Mouse (Mus musculus) lung, adult 2 months (tissue): ENCODE results near the gene Ttc39d. TPM values are rescaled to one million over a fixed set of nuclear protein-coding genes. Genes with fewer than 3 reads are reported as not detected.
"Not testable (repeated sequence)": the region's sequence is repeated elsewhere in the genome, so short reads cannot be mapped to it uniquely, and the experiment has no call there.

Experiments used
- DNase-seq: peaks from one replicate; pipeline ENCODE4 v3.0.0; 2022
- H3K4me1 ChIP-seq: fragments of 200-500 bp; 2 replicates; pipeline ENCODE4 v1.6.1; 2011; ENCODE audit warnings: low read length; ENCODE audit not compliant: control insufficient read depth, insufficient read depth
- H3K4me3 ChIP-seq: fragments of 200-500 bp; replicated peaks from 2 replicates; pipeline ENCODE3; 2011; ENCODE audit warnings: low read depth, mild to moderate bottlenecking, control low read depth, low read length; ENCODE audit errors: extremely low read depth
- CTCF ChIP-seq: fragments of 200-500 bp; IDR thresholded peaks from 2 replicates; pipeline ENCODE4 v1.5.1; 2011; ENCODE audit warnings: mild to moderate bottlenecking, low read length, control low read depth; ENCODE audit not compliant: insufficient read depth
- POLR2A ChIP-seq: fragments of 200-500 bp; IDR thresholded peaks from 2 replicates; pipeline ENCODE4 v1.6.1; 2011; ENCODE audit warnings: low read depth, mild to moderate bottlenecking, control low read depth, low read length, borderline replicate concordance; ENCODE audit errors: extremely low read depth
- WGBS: fragments of 180-500 bp; shearing (Covaris S2); methylation state at CpG from one replicate; pipeline ENCODE4 v1.1.7; 2018; 5-methylcytosine and 5-hydroxymethylcytosine counted together
- polyA plus RNA-seq: library from polyadenylated mRNA; depleted of rRNA; stranded (reverse); fragments of >200 nt; gene quantifications from 2 replicates; pipeline ENCODE4 v1.2.3, GENCODE M21; 2012

Gene Ttc39d
- polyA plus RNA-seq, 1 experiment = 0.06 TPM

- 89% methylated on average over 6 of the region's 6 CpGs for WGBS
- TF ChIP-seq CTCF (no peak), POLR2A (no peak)
- Histone ChIP-seq H3K4me3 (no peak overlapping the region), H3K4me1 (no peaks in the 10 kb centered on the region; the same call in 1 of the 2 replicates)
- DNase-seq = no peak
Observed at GRCm38 (mm10) chr17:80169792-80170191, 37.5 kb upstream of the Ttc39d start.

- H3K4me3 ChIP-seq = no peak overlapping the region
- WGBS = 90% methylated on average over 7 of the region's 7 CpGs
- DNase-seq = no peak
- no peaks in the 10 kb centered on the region; the same call in 1 of the 2 replicates for H3K4me1 ChIP-seq
- TF ChIP-seq POLR2A = no peak
- TF ChIP-seq CTCF = no peak
Observed at GRCm38 (mm10) chr17:80170951-80171350, 36.3 kb upstream of the Ttc39d start.

DNA sequence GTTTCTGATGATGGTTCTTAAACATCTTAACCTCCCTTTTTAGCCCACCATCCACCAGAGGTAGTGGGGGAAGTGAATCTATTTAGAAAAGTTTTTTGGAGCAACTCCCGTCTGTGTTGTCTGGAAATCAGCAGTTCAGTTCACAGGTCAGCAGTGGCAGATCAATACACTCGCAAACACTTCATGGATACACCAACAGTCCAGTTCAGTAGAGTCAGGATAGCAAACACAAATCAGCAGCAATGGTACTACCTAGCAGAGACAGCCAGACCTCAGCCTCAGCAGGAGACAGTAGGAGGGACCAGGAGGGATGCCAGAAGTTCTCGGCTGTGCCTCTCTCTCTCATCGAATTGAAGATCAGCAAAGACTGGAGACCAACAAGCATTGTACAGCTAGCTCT, 35.3 kb upstream of the Ttc39d start:
- DNase-seq = no peak
- WGBS = 91% methylated on average over 4 of the region's 4 CpGs
- no peaks in the 10 kb centered on the region; the same call in 1 of the 2 replicates for H3K4me1 ChIP-seq
- no peak for TF ChIP-seq CTCF
- no peak for TF ChIP-seq POLR2A
- H3K4me3 ChIP-seq = no peak overlapping the region

GRCm38 (mm10) chr17:80172761-80173160, 34.5 kb upstream of the Ttc39d start:
- no peak for TF ChIP-seq CTCF
- no peak for TF ChIP-seq POLR2A
- no peak overlapping the region for H3K4me3 ChIP-seq
- H3K4me1 ChIP-seq = no peaks in the 10 kb centered on the region; the same call in 1 of the 2 replicates
- DNase-seq = no peak
- 50% methylated on average over 5 of the region's 5 CpGs for WGBS

DNA sequence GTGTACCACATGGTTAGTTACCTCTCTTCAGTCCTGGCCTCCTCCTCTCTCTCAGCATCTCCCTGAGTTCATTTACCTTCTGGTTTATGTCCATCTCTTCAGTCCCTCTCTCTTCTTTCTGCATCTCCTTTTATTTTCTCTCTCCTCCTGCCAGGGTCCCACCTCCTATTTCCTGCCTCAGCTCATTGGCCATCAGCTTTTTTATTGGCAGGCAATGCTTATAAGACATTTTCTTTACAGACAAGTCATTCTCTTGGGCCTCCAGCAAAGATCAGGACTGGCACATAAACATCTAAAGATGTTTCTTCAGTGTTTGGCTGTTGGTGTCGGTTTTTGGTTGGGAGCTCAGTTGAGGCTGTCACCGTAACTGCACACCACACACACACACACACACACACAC, 33.6 kb upstream of the Ttc39d start:
- Histone ChIP-seq H3K4me3 (no peak overlapping the region), H3K4me1 (no peaks in the 10 kb centered on the region)
- no peak for DNase-seq
- TF ChIP-seq POLR2A (no peak), CTCF (no peak)
- 72% methylated on average over 2 of the region's 2 CpGs for WGBS

DNA sequence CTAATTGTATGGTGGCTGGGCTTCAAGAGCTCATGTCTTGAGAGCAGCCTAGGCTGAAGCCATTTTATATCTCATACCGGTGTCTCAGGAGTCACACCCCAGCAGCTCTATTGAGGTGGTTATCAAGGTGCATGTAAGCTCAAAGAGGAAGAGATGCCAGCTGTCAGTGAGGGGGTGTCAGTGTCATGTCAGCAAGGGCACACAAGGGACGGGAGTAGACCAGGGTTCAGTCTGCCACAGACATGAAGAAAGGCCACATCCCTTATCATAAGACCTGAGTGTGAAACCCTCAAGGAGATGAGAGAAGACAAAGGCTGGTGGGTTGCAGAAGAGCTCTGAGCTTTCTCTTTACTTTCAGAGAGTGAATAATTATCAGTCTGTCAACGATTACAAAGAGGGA, 33.1 kb upstream of the Ttc39d start:
- Histone ChIP-seq H3K4me3 (no peak overlapping the region), H3K4me1 (no peaks in the 10 kb centered on the region)
- TF ChIP-seq POLR2A = no peak
- DNase-seq = no peak
- WGBS = 73% methylated on average over 3 of the region's 3 CpGs

GRCm38 (mm10) chr17:80174699-80175385, 32.4 kb upstream of the Ttc39d start:
- 60% methylated on average over 19 of the region's 19 CpGs for WGBS
- no peak for DNase-seq
- Histone ChIP-seq H3K4me3 (no peak overlapping the region), H3K4me1 (no peaks in the 10 kb centered on the region)
- TF ChIP-seq POLR2A = no peak
- no peak for TF ChIP-seq CTCF

- DNase-seq = no peak
- H3K4me1 ChIP-seq = no peaks in the 10 kb centered on the region
- 75% methylated on average over 4 of the region's 4 CpGs for WGBS
- no peak for TF ChIP-seq CTCF
- TF ChIP-seq POLR2A = no peak
- H3K4me3 ChIP-seq = no peak overlapping the region
Observed at GRCm38 (mm10) chr17:80175386-80175739, 31.9 kb upstream of the Ttc39d start.

- no peaks in the 10 kb centered on the region for H3K4me1 ChIP-seq
- no peak for DNase-seq
- 95% methylated on average over 3 of the region's 3 CpGs for WGBS
- TF ChIP-seq POLR2A (no peak), CTCF (no peak)
- H3K4me3 ChIP-seq = no peak overlapping the region
Observed at GRCm38 (mm10) chr17:80175966-80176365, 31.3 kb upstream of the Ttc39d start.

DNA sequence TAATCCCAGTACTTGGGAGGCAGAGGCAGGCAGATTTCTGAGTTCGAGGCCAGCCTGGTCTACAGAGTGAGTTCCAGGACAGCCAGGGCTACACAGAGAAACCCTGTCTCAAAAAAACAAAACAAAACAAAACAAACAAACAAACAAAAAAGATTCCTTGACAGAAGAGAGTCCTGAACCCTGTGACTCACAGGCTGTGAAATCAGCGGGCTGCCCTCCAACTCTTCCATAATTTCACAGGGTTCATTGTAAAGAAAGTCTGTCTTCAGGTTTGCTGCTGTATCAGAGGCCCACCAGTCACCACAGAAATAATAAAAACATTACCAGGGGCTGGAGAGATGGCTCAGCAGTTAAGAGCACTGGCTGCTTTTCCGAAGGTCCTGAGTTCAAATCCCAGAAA, 28.4 kb upstream of the Ttc39d start:
- DNase-seq, H3K4me1 ChIP-seq, H3K4me3 ChIP-seq: not testable (repeated sequence)
- WGBS = 93% methylated on average over 3 of the region's 3 CpGs
